Mouse (Mus musculus): ENCODE data around the gene Zfpm1. TPM values are rescaled to one million over a fixed set of nuclear protein-coding genes. Genes with fewer than 3 reads are reported as not detected.

The Zfpm1 gene
- polyA plus RNA-seq, 1 experiment from 2014 or later = 26.5 TPM

- Histone ChIP-seq H3K27me3 (replicated peaks; ENCODE audit: control insufficient read depth, insufficient read depth, low read length) (peaks cover 17% of the 10 kb centered on the region), H3K4me3 (ENCODE audit: low read depth, low read length) (no peak overlapping the region), H3K36me3 (ENCODE audit: control insufficient read depth, insufficient read depth, low read length) (no peaks in the 10 kb centered on the region), H3K4me2 (no peak overlapping the region), H3K4me1 (replicated peaks; ENCODE audit: control insufficient read depth, insufficient read depth, low read length) (no peaks in the 10 kb centered on the region; the same call in 1 of the 2 replicates), H3K9me3 (ENCODE audit: control insufficient read depth, low read length) (no peaks in the 10 kb centered on the region), H3K27ac (ENCODE audit: low read depth, low read length) (no peak overlapping the region), H3K9ac (ENCODE audit: low read depth, low read length) (no peak overlapping the region)
- WGBS = 66% methylated on average over 11 of the region's 11 CpGs
- DNase-seq (ENCODE audit: low spot score) (no peak), ATAC-seq (replicated peaks; ENCODE audit: low FRiP score) (no peak)
Observed at GRCm38 (mm10) chr8:122357202-122357601, 75.3 kb downstream of the Zfpm1 start.

GRCm38 (mm10) chr8:122357641-122358040 is 75.7 kb downstream of the Zfpm1 start:
- ATAC-seq (replicated peaks; ENCODE audit: low FRiP score) = no peak
- Histone ChIP-seq H3K27ac (ENCODE audit: low read depth, low read length) (no peak overlapping the region), H3K27me3 (replicated peaks; ENCODE audit: control insufficient read depth, insufficient read depth, low read length) (peaks cover 21% of the 10 kb centered on the region), H3K4me2 (no peak overlapping the region), H3K9ac (ENCODE audit: low read depth, low read length) (no peak overlapping the region), H3K9me3 (ENCODE audit: control insufficient read depth, low read length) (no peaks in the 10 kb centered on the region), H3K4me1 (replicated peaks; ENCODE audit: control insufficient read depth, insufficient read depth, low read length) (no peaks in the 10 kb centered on the region), H3K36me3 (ENCODE audit: control insufficient read depth, insufficient read depth, low read length) (no peaks in the 10 kb centered on the region), H3K4me3 (ENCODE audit: low read depth, low read length) (no peak overlapping the region)
- DNase-seq (ENCODE audit: low spot score) = no peak
- WGBS = 65% methylated on average over 5 of the region's 5 CpGs

GRCm38 (mm10) chr8:122359111-122359775 is 77.3 kb downstream of the Zfpm1 start:
- Histone ChIP-seq H3K4me2 (no peak overlapping the region), H3K9ac (ENCODE audit: low read depth, low read length) (no peak overlapping the region), H3K9me3 (ENCODE audit: control insufficient read depth, low read length) (no peaks in the 10 kb centered on the region), H3K4me3 (ENCODE audit: low read depth, low read length) (no peak overlapping the region), H3K36me3 (ENCODE audit: control insufficient read depth, insufficient read depth, low read length) (no peaks in the 10 kb centered on the region), H3K27ac (ENCODE audit: low read depth, low read length) (no peak overlapping the region), H3K27me3 (replicated peaks; ENCODE audit: control insufficient read depth, insufficient read depth, low read length) (peaks cover 18% of the 10 kb centered on the region), H3K4me1 (replicated peaks; ENCODE audit: control insufficient read depth, insufficient read depth, low read length) (no peaks in the 10 kb centered on the region)
- no peak for ATAC-seq (replicated peaks; ENCODE audit: low FRiP score)
- 81% methylated on average over 15 of the region's 15 CpGs for WGBS
- no peak for DNase-seq (ENCODE audit: low spot score)

GRCm38 (mm10) chr8:122360696-122361416 is 78.9 kb downstream of the Zfpm1 start, which contains the start of gene Trhr2:
Trhr2 (minus strand) TSS chr8:122360746.
- Histone ChIP-seq H3K9ac (ENCODE audit: low read depth, low read length) (no peak within 1 kb of the TSS), H3K4me3 (ENCODE audit: low read depth, low read length) (no peak within 1 kb of the TSS), H3K9me3 (ENCODE audit: control insufficient read depth, low read length) (no peaks in the 10 kb centered on the region), H3K27ac (ENCODE audit: low read depth, low read length) (no peak within 1 kb of the TSS), H3K27me3 (replicated peaks; ENCODE audit: control insufficient read depth, insufficient read depth, low read length) (peaks cover 17% of the 10 kb centered on the region), H3K4me1 (replicated peaks; ENCODE audit: control insufficient read depth, insufficient read depth, low read length) (no peaks in the 10 kb centered on the region), H3K4me2 (no peak within 1 kb of the TSS), H3K36me3 (ENCODE audit: control insufficient read depth, insufficient read depth, low read length) (no peaks in the 10 kb centered on the region)
- 73% methylated on average over 7 of the region's 7 CpGs for WGBS
- DNase-seq (ENCODE audit: low spot score) = no peak
- ATAC-seq (replicated peaks; ENCODE audit: low FRiP score) = no peak

DNA sequence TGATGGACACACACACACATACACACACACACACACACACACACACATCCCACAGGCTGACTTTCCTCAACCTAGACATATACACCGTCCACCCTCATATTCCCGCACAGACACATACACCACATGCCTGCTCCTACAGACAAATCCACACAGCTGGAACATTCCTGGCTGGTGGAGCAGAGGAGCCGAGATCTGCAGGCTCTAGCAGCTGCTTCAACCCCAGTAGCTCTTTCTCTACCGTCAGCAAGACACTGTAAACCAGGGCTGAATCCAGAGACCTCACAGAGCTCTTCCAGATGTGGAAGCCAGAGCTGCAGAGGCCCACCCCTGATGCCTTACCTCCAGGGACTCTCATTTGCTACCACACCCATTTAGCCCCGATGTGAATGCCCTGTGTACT is 80.3 kb downstream of the Zfpm1 start:
- H3K9me3 ChIP-seq (ENCODE audit: control insufficient read depth, low read length) = no peaks in the 10 kb centered on the region
- no peak overlapping the region for H3K9ac ChIP-seq (ENCODE audit: low read depth, low read length)
- no peaks in the 10 kb centered on the region for H3K4me1 ChIP-seq (replicated peaks; ENCODE audit: control insufficient read depth, insufficient read depth, low read length)
- ATAC-seq (replicated peaks; ENCODE audit: low FRiP score) (no peak), DNase-seq (ENCODE audit: low spot score) (no peak)
- H3K4me2 ChIP-seq = no peak overlapping the region
- H3K36me3 ChIP-seq (ENCODE audit: control insufficient read depth, insufficient read depth, low read length) = no peaks in the 10 kb centered on the region
- H3K4me3 ChIP-seq (ENCODE audit: low read depth, low read length) = no peak overlapping the region
- WGBS = 60% methylated on average over 5 of the region's 5 CpGs
- peaks cover 10% of the 10 kb centered on the region for H3K27me3 ChIP-seq (replicated peaks; ENCODE audit: control insufficient read depth, insufficient read depth, low read length)
- H3K27ac ChIP-seq (ENCODE audit: low read depth, low read length) = no peak overlapping the region

DNA sequence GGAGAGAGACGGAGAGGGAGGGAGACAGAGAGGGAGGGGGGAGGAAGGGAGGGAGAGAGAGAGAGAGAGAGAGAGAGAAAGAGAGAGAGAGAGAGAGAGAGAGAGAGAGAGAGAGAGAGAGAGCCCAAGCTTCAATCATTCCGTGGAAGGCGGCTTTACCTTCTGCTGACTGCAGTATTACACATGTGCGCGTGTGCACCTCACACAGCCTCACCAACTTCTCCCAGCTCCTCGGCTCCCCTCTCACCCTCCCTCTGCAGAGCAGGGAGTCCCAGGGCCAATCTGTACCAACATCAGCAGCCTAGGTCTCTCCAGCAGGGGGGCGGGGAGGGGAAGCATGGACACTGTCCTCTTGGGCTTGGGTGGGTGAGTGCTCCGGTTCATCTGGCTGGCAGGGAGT is 81.0 kb downstream of the Zfpm1 start:
- Histone ChIP-seq H3K27me3 (replicated peaks; ENCODE audit: control insufficient read depth, insufficient read depth, low read length) (peaks cover 9% of the 10 kb centered on the region), H3K27ac (ENCODE audit: low read depth, low read length) (no peak overlapping the region), H3K36me3 (ENCODE audit: control insufficient read depth, insufficient read depth, low read length) (no peaks in the 10 kb centered on the region), H3K9me3 (ENCODE audit: control insufficient read depth, low read length) (no peaks in the 10 kb centered on the region), H3K9ac (ENCODE audit: low read depth, low read length) (no peak overlapping the region), H3K4me3 (ENCODE audit: low read depth, low read length) (no peak overlapping the region), H3K4me1 (replicated peaks; ENCODE audit: control insufficient read depth, insufficient read depth, low read length) (no peaks in the 10 kb centered on the region), H3K4me2 (no peak overlapping the region)
- WGBS = 34% methylated on average over 7 of the region's 8 CpGs
- ATAC-seq (replicated peaks; ENCODE audit: low FRiP score) (no peak), DNase-seq (ENCODE audit: low spot score) (no peak)

DNA sequence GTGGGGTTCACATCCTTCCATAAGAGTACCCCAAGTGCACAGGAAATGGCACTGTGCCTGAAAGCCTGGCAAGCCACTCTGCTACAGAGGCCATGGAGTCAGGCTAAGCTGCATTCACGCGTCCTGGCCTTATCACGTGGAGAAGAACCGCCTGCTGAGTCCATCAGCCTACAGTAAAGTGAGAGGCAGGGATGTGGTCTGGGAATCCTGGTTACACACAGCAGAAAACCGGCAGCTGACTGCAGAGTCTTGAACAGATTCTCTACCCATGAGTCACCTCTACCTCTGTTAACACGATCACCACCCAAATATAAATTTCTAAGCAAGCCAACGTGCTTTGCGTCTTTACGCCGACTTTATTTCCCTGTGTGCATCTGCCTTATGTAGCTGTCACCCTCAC is 86.6 kb downstream of the Zfpm1 start:
- no peaks in the 10 kb centered on the region; the same call in 1 of the 2 replicates for H3K27me3 ChIP-seq (replicated peaks; ENCODE audit: control insufficient read depth, insufficient read depth, low read length)
- no peak overlapping the region for H3K4me3 ChIP-seq (ENCODE audit: low read depth, low read length)
- no peaks in the 10 kb centered on the region for H3K9me3 ChIP-seq (ENCODE audit: control insufficient read depth, low read length)
- no peak for DNase-seq (ENCODE audit: low spot score)
- no peak overlapping the region for H3K9ac ChIP-seq (ENCODE audit: low read depth, low read length)
- peaks cover 5% of the 10 kb centered on the region; the same call in 1 of the 2 replicates for H3K4me1 ChIP-seq (replicated peaks; ENCODE audit: control insufficient read depth, insufficient read depth, low read length)
- H3K4me2 ChIP-seq = no peak overlapping the region
- no peak for ATAC-seq (replicated peaks; ENCODE audit: low FRiP score)
- H3K27ac ChIP-seq (ENCODE audit: low read depth, low read length) = no peak overlapping the region
- no peaks in the 10 kb centered on the region for H3K36me3 ChIP-seq (ENCODE audit: control insufficient read depth, insufficient read depth, low read length)
- 67% methylated on average over 10 of the region's 10 CpGs for WGBS

GRCm38 (mm10) chr8:122369665-122370064 is 87.7 kb downstream of the Zfpm1 start:
- DNase-seq (ENCODE audit: low spot score) (peak; percentile 70), ATAC-seq (replicated peaks; ENCODE audit: low FRiP score) (peak; percentile 69)
- Histone ChIP-seq H3K4me3 (ENCODE audit: low read depth, low read length) (no peak overlapping the region), H3K4me2 (no peak overlapping the region), H3K4me1 (replicated peaks; ENCODE audit: control insufficient read depth, insufficient read depth, low read length) (peaks cover 5% of the 10 kb centered on the region; the same call in 1 of the 2 replicates), H3K27ac (ENCODE audit: low read depth, low read length) (no peak overlapping the region), H3K27me3 (replicated peaks; ENCODE audit: control insufficient read depth, insufficient read depth, low read length) (no peaks in the 10 kb centered on the region), H3K9me3 (ENCODE audit: control insufficient read depth, low read length) (no peaks in the 10 kb centered on the region), H3K36me3 (ENCODE audit: control insufficient read depth, insufficient read depth, low read length) (no peaks in the 10 kb centered on the region), H3K9ac (ENCODE audit: low read depth, low read length) (no peak overlapping the region)
- 10% methylated on average over 9 of the region's 9 CpGs for WGBS

DNA sequence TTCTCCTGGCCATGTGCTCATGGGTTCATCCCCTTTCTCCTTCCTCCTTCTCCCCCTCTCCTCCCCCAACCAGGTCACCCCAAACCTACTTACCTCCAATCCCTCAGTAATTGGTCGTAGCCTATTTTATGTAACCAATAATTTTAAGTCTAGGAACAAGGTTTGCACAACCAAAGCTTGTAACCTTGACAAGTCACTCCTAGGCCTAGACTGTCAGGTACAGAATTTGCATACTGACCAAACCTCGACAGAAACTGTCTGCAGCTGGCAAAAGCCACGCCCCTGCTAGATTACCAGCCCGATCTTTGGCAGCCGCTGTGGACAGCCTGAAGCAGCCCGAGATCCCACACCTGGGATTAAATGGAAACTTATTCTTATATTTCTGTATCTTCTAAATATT is 89.8 kb downstream of the Zfpm1 start:
- Histone ChIP-seq H3K4me1 (replicated peaks; ENCODE audit: control insufficient read depth, insufficient read depth, low read length) (peaks cover 10% of the 10 kb centered on the region), H3K9me3 (ENCODE audit: control insufficient read depth, low read length) (no peaks in the 10 kb centered on the region), H3K4me3 (ENCODE audit: low read depth, low read length) (no peak overlapping the region), H3K27ac (ENCODE audit: low read depth, low read length) (no peak overlapping the region), H3K36me3 (ENCODE audit: control insufficient read depth, insufficient read depth, low read length) (no peaks in the 10 kb centered on the region), H3K9ac (ENCODE audit: low read depth, low read length) (no peak overlapping the region), H3K27me3 (replicated peaks; ENCODE audit: control insufficient read depth, insufficient read depth, low read length) (no peaks in the 10 kb centered on the region), H3K4me2 (no peak overlapping the region)
- DNase-seq (ENCODE audit: low spot score) (no peak), ATAC-seq (replicated peaks; ENCODE audit: low FRiP score) (no peak)
- WGBS = 66% methylated on average over 6 of the region's 6 CpGs

Data from liver, embryonic 11.5 days (tissue).